Mouse (Mus musculus) limb, embryonic 12.5 days (tissue): Measurements from ENCODE around the gene Blvrb. TPM values are rescaled to one million over a fixed set of nuclear protein-coding genes. Genes with fewer than 3 reads are reported as not detected.

ENCODE experiments used
- ATAC-seq: fragments of 200-750 bp; cut with Nextera tagmentation; 2 replicates; pipeline ENCODE4 v1.8.0; 2017; ENCODE audit warnings: low read depth, moderate TSS enrichment; ENCODE audit not compliant: insufficient number of reproducible peaks, insufficient read depth, low FRiP score, low TSS enrichment
- H3K27ac ChIP-seq: fragments of 300-500 bp; sonication (generic); 2 replicates; pipeline ENCODE4 v1.5.1; 2016; ENCODE audit warnings: mild to moderate bottlenecking, moderate library complexity
- H3K27me3 ChIP-seq: fragments of 300-500 bp; sonication (generic); 2 replicates; pipeline ENCODE4 v1.6.1; 2016; ENCODE audit warnings: mild to moderate bottlenecking, moderate library complexity
- H3K36me3 ChIP-seq: fragments of 300-500 bp; sonication (generic); 2 replicates; pipeline ENCODE4 v1.6.1; 2016; ENCODE audit warnings: mild to moderate bottlenecking, moderate library complexity
- H3K4me1 ChIP-seq: fragments of 300-500 bp; sonication (generic); replicated peaks from 2 replicates; pipeline ENCODE4 v1.6.1; 2016
- H3K4me2 ChIP-seq: fragments of 300-500 bp; sonication (generic); 2 replicates; pipeline ENCODE4 v1.6.1; 2016; ENCODE audit warnings: mild to moderate bottlenecking, moderate library complexity
- H3K4me3 ChIP-seq: fragments of 300-500 bp; sonication (generic); replicated peaks from 2 replicates; pipeline ENCODE4 v1.5.1; 2016; ENCODE audit warnings: mild to moderate bottlenecking
- H3K9ac ChIP-seq: fragments of 300-500 bp; sonication (generic); replicated peaks from 2 replicates; pipeline ENCODE4 v1.6.1; 2016; ENCODE audit warnings: mild to moderate bottlenecking, moderate library complexity
- H3K9me3 ChIP-seq: fragments of 300-500 bp; sonication (generic); 2 replicates; pipeline ENCODE4 v1.6.1; 2016; ENCODE audit warnings: mild to moderate bottlenecking, moderate library complexity
- WGBS: fragments of 180-500 bp; shearing (Covaris S2); methylation state at CpG from one replicate; pipeline ENCODE4 v1.1.7; 2016; 5-methylcytosine and 5-hydroxymethylcytosine counted together
- polyA plus RNA-seq: library from polyadenylated mRNA; unstranded; fragments of >200 nt; fragmentation: Nextera tagmentation; extraction: Ambion mirVana; gene quantifications from 2 replicates; pipeline ENCODE4 v1.2.1, GENCODE M21; 2016

Blvrb gene
- polyA plus RNA-seq, 1 experiment from 2014 or later = 34.1 TPM

GRCm38 (mm10) chr7:27473835-27474489 is 26.2 kb downstream of the Blvrb start:
- Histone ChIP-seq H3K4me1 (peaks cover 13% of the 10 kb centered on the region; the same call in 1 of the 2 replicates), H3K27me3 (no peaks in the 10 kb centered on the region), H3K36me3 (peaks cover 32% of the 10 kb centered on the region), H3K9ac (peak overlapping the region; percentile 57), H3K4me2 (peak overlapping the region; percentile 63), H3K27ac (peak overlapping the region; percentile 93), H3K9me3 (no peaks in the 10 kb centered on the region), H3K4me3 (peak overlapping the region; percentile 72)
- no peak for ATAC-seq
- under 1% methylated on average over 34 of the region's 34 CpGs for WGBS

GRCm38 (mm10) chr7:27474490-27474954 is 26.7 kb downstream of the Blvrb start:
- Histone ChIP-seq H3K9ac (peak overlapping the region; percentile 57), H3K36me3 (peaks cover 32% of the 10 kb centered on the region), H3K9me3 (no peaks in the 10 kb centered on the region), H3K4me2 (peak overlapping the region; percentile 63), H3K27ac (peak overlapping the region; percentile 93), H3K4me3 (peak overlapping the region; percentile 72), H3K27me3 (no peaks in the 10 kb centered on the region), H3K4me1 (peaks cover 13% of the 10 kb centered on the region; the same call in 1 of the 2 replicates)
- ATAC-seq = peak; percentile 90
- under 1% methylated on average over 23 of the region's 23 CpGs for WGBS

- Histone ChIP-seq H3K27ac (no peak overlapping the region), H3K4me1 (peaks cover 15% of the 10 kb centered on the region), H3K4me3 (no peak overlapping the region), H3K9ac (no peak overlapping the region), H3K4me2 (peak overlapping the region; percentile 63), H3K27me3 (no peaks in the 10 kb centered on the region), H3K36me3 (peaks cover 32% of the 10 kb centered on the region), H3K9me3 (no peaks in the 10 kb centered on the region)
- WGBS = 92% methylated on average over 2 of the region's 2 CpGs
- ATAC-seq = no peak
Measured at GRCm38 (mm10) chr7:27475596-27475995, 27.8 kb downstream of the Blvrb start.

DNA sequence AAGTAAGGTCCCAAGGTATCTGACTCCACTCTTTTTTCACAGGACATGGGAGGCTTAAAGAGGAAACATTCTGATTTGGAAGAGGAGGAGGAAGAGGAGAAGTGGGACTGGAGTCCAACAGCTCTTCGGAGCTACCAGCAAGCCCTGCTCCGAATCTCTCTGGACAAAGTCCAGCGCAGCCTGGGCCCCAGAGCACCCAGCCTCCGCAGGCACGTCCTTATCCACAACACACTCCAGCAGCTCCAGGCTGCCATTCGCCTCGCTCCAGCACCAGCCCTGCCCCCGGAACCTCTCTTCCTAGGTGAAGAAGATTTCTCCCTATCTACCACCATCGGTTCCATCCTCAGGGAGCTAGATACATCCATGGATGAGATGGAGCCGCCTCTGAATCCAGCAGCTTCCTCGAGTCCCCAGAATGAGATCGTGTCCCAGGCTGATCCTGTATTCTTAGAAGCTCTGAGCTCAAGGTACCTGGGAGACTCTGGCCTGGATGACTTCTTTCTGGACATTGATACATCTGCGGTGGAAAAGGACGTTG is 28.4 kb downstream of the Blvrb start:
- H3K36me3 ChIP-seq = peaks cover 32% of the 10 kb centered on the region
- peaks cover 21% of the 10 kb centered on the region for H3K4me1 ChIP-seq
- no peaks in the 10 kb centered on the region for H3K27me3 ChIP-seq
- ATAC-seq = no peak
- no peak overlapping the region for H3K4me2 ChIP-seq
- no peak overlapping the region for H3K9ac ChIP-seq
- no peak overlapping the region for H3K27ac ChIP-seq
- H3K9me3 ChIP-seq = no peaks in the 10 kb centered on the region
- no peak overlapping the region for H3K4me3 ChIP-seq
- WGBS = 93% methylated on average over 14 of the region's 14 CpGs

GRCm38 (mm10) chr7:27478561-27478960 is 30.8 kb downstream of the Blvrb start:
- Histone ChIP-seq H3K9ac (no peak overlapping the region), H3K4me2 (no peak overlapping the region), H3K4me1 (peaks cover 29% of the 10 kb centered on the region), H3K4me3 (no peak overlapping the region), H3K27ac (peak overlapping the region; percentile 41; the same call in 1 of the 2 replicates), H3K36me3 (peaks cover 32% of the 10 kb centered on the region), H3K27me3 (no peaks in the 10 kb centered on the region), H3K9me3 (no peaks in the 10 kb centered on the region)
- 87% methylated on average over 7 of the region's 7 CpGs for WGBS
- no peak for ATAC-seq

DNA sequence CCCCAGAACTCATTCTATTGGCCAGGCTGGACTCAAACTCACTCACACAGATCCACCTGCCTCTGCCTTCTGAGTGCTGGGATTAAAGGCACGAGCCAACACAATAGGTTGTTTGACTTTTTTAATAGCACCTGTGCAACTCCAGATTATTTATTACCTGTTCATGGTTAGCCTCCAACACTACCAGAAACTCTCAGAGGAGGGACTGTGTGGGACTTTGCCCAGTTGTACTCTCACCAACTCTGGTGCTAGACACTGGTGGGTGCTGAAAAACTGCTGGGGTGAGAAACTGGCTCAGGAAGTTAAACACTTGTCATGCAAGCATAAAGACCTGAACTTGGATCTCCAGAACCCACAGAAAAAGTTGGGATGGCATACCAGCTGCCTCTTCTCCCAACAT is 32.0 kb downstream of the Blvrb start:
- Histone ChIP-seq H3K36me3 (peaks cover 32% of the 10 kb centered on the region), H3K4me2 (no peak overlapping the region), H3K4me1 (peaks cover 29% of the 10 kb centered on the region), H3K27me3 (no peaks in the 10 kb centered on the region), H3K4me3 (no peak overlapping the region), H3K9ac (no peak overlapping the region), H3K9me3 (no peaks in the 10 kb centered on the region), H3K27ac (no peak overlapping the region)
- 64% methylated on average over 1 of the region's 1 CpGs for WGBS
- no peak for ATAC-seq

DNA sequence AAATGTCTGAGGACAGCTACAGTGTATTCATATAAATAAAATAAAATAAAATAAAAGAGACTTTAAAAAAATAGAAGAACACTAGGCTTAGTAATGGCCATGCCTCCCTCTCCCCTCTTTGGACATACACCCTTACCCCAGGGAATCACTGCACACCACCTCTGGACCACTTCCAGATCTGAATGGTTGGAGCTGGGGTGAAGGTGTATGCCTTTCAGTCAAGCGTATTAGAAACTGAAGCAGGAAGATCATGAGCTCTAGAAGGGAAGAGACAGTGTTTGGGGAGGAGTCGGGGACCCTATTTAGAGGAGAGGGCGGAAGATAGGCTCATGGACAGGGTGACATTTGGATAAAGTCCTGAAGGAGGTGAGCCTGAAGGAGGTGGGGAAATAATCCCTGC is 32.7 kb downstream of the Blvrb start:
- Histone ChIP-seq H3K36me3 (peaks cover 32% of the 10 kb centered on the region), H3K9me3 (no peaks in the 10 kb centered on the region), H3K27me3 (no peaks in the 10 kb centered on the region), H3K4me3 (no peak overlapping the region), H3K27ac (peak overlapping the region; percentile 87), H3K4me2 (peak overlapping the region; percentile 62; the same call in 1 of the 2 replicates), H3K9ac (no peak overlapping the region), H3K4me1 (peaks cover 26% of the 10 kb centered on the region)
- 64% methylated on average over 3 of the region's 3 CpGs for WGBS
- no peak for ATAC-seq

DNA sequence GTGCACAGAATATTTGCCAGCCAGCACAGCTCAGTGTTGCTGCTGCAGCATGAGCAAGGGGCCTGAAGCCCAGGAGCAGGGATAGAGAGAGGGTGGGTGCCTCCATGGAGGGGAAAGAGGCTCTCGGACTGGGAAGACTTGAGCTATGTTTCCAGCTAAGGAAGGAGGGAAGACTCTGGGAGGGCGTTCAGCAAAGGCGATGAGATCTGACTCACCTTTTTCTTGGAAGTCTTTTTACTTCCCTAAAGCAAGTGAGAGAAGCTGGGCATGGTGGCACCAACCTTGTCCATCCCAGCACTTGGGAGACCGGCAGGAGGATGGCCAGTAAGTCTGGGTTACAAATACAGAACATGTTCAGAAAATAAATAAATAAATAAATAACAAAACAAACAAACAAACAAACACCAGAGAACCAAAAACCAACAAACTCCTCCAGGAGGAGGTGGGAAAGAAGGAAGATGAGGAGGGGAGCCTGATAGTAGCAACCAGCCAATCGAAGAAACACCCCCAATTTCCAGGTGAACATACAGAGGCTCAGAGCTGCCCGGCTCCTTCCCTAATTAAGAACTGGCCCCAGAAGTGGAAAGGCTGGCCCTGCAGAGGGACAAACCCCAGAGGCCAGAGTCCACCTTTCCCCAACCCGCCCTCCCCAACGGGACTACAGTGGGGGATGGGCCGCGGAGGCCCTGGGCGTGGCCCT is 33.3 kb downstream of the Blvrb start:
- H3K9me3 ChIP-seq = no peaks in the 10 kb centered on the region
- WGBS = 15% methylated on average over 11 of the region's 11 CpGs
- peak overlapping the region; percentile 62 for H3K4me2 ChIP-seq
- H3K36me3 ChIP-seq = peaks cover 26% of the 10 kb centered on the region
- ATAC-seq = no peak
- H3K27me3 ChIP-seq = no peaks in the 10 kb centered on the region
- H3K4me3 ChIP-seq = peak overlapping the region; percentile 37
- peak overlapping the region; percentile 87 for H3K27ac ChIP-seq
- H3K9ac ChIP-seq = peak overlapping the region; percentile 46
- peaks cover 27% of the 10 kb centered on the region for H3K4me1 ChIP-seq

GRCm38 (mm10) chr7:27481627-27481969 is 33.8 kb downstream of the Blvrb start:
- peak overlapping the region; percentile 62 for H3K4me2 ChIP-seq
- peak; percentile 86 for ATAC-seq
- H3K4me3 ChIP-seq = peak overlapping the region; percentile 37
- H3K4me1 ChIP-seq = peaks cover 27% of the 10 kb centered on the region
- peaks cover 21% of the 10 kb centered on the region for H3K36me3 ChIP-seq
- no peaks in the 10 kb centered on the region for H3K9me3 ChIP-seq
- peak overlapping the region; percentile 46 for H3K9ac ChIP-seq
- 0% methylated on average over 10 of the region's 12 CpGs for WGBS
- no peaks in the 10 kb centered on the region for H3K27me3 ChIP-seq
- H3K27ac ChIP-seq = peak overlapping the region; percentile 87

DNA sequence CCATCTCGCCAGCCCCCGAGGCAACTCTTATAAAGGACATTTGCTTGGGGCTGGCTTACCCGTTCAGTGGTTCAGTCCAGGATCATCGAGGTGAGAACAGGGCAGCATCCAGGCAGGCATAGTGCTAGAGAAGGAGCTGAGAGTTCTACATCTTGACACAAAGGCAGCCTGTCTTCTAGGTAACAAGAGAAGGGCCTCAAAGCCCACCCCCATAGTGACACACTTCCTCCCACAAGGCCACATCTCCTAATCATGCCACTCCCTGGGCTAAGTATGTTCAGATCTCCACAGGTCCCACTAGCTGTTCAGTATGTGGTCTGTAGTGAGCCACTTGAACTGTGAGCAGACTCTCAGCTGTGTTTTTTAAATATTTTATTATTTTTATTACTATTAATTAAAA is 36.1 kb downstream of the Blvrb start:
- Histone ChIP-seq H3K9ac (no peak overlapping the region), H3K4me1 (peaks cover 37% of the 10 kb centered on the region), H3K27ac (no peak overlapping the region), H3K9me3 (no peaks in the 10 kb centered on the region), H3K4me2 (no peak overlapping the region), H3K36me3 (no peaks in the 10 kb centered on the region), H3K4me3 (no peak overlapping the region), H3K27me3 (no peaks in the 10 kb centered on the region)
- ATAC-seq = no peak
- WGBS = 88% methylated on average over 4 of the region's 4 CpGs

DNA sequence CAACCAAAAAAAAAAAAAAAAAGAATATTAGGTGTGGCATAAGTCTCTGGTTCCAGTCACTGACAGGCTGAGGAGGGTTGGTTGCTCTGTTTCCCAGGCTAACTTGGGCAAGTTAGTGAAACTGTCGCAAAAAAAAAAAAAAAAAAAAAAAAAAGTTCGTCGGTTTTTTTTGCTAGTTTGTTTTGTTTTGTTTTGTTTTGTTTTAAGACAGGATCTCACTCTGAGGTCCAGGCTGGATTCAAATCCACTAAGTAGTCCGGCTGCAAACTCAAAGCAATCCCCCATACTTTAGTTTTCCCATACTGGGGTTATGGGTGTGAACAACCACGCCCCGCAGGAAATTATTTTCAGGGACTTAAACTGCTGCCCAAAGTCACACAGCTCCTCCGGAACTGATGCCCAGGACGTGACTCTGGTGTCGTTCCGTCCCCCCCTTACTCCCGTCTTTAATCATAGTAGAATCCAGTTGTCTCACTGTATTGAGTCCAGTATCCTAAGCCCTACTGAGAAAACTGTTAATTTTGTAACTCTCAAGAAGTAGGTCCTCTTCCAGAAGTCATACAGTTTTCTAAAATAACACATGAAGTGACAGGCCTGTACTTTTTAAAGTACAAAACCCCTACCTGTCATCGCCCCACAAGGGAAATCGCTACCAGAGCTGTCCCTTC is 38.5 kb downstream of the Blvrb start:
- peaks cover 10% of the 10 kb centered on the region for H3K36me3 ChIP-seq
- peak overlapping the region; percentile 76 for H3K4me3 ChIP-seq
- WGBS = 5% methylated on average over 13 of the region's 13 CpGs
- no peaks in the 10 kb centered on the region for H3K27me3 ChIP-seq
- ATAC-seq = peak; percentile 0; the same call in 1 of the 2 replicates
- H3K4me2 ChIP-seq = peak overlapping the region; percentile 74
- no peaks in the 10 kb centered on the region for H3K9me3 ChIP-seq
- peak overlapping the region; percentile 98 for H3K27ac ChIP-seq
- H3K4me1 ChIP-seq = peaks cover 53% of the 10 kb centered on the region
- peak overlapping the region; percentile 44; the same call in 1 of the 2 replicates for H3K9ac ChIP-seq
